ENCODE assay signal across 19 mouse cellular contexts in the genomic region with DNA sequence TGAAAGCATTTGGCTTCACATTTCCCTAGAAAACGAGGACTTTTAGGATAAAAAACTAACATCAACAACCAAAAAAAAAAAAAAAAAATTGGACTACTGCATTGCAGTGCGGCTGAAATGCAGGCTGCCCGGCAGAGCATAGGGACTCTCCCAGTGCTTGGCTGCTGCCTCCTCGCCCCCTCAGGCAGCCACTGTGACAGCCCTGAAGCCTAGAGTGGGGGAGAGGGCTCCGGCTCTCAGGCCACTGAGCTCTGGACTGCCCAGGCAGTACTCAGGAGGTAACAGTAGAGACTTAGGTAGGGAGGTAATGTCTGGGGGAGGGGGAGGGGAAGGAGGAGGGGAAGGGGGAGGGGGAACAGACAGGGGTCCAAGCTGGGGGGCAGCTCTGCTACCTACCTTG. TPM values are rescaled to one million over a fixed set of nuclear protein-coding genes. Genes with fewer than 3 reads are reported as not detected.
DNase-seq lines count a peak whose midpoint lies in the region; ATAC-seq lines count a peak whose summit lies in the region.
"Had no signal": no experiment of that assay in that cellular context is flagged by ENCODE, and none has a peak within 500 bp of the region (broad histone marks: within the 10 kb centered on the region; RNA-seq: fewer than 3 reads in every experiment).

No protein-coding gene starts in this region.

- no peak overlapping the region for H3K4me2 ChIP-seq in embryonic facial prominence, embryonic 13.5 days
- H3K4me2 ChIP-seq: embryonic facial prominence, embryonic 12.5 days; liver, embryonic 12.5 days; lung, embryonic 14.5 days; midbrain, embryonic 12.5 days; neural tube, embryonic 15.5 days had no signal

- WGBS in embryonic facial prominence, embryonic 13.5 days = 23% methylated on average over 5 of the region's 5 CpGs
- 23% methylated on average over 5 of the region's 5 CpGs for WGBS in embryonic facial prominence, embryonic 10.5 days

- no peaks in the 10 kb centered on the region for H3K9me3 ChIP-seq in embryonic facial prominence, embryonic 13.5 days
- no peaks in the 10 kb centered on the region for H3K9me3 ChIP-seq in embryonic facial prominence, embryonic 10.5 days
- H3K9me3 ChIP-seq: embryonic facial prominence, embryonic 12.5 days; liver, embryonic 12.5 days; midbrain, embryonic 12.5 days; neural tube, embryonic 15.5 days had no signal

- H3K27me3 ChIP-seq in embryonic facial prominence, embryonic 13.5 days = peaks cover 12% of the 10 kb centered on the region
- peaks cover 37% of the 10 kb centered on the region for H3K27me3 ChIP-seq in embryonic facial prominence, embryonic 10.5 days (replicated peaks; ENCODE audit: low read depth, poor library complexity, severe bottlenecking)
- H3K27me3 ChIP-seq: neural tube, embryonic 15.5 days had no signal

- H3K27ac ChIP-seq in embryonic facial prominence, embryonic 13.5 days = peak overlapping the region; percentile 33; the same call in 1 of the 2 replicates
- H3K27ac ChIP-seq in embryonic facial prominence, embryonic 10.5 days (replicated peaks) = no peak overlapping the region; the same call in 1 of the 2 replicates
- H3K27ac ChIP-seq: embryonic facial prominence, embryonic 12.5 days; liver, embryonic 12.5 days; midbrain, embryonic 12.5 days; neural tube, embryonic 15.5 days had no signal

- H3K4me1 ChIP-seq in embryonic facial prominence, embryonic 13.5 days = 0 out of 2 replicates have a peak, but pooled peaks cover 15% of the 10 kb centered on the region
- H3K4me1 ChIP-seq in embryonic facial prominence, embryonic 10.5 days = peaks cover 49% of the 10 kb centered on the region

- H3K4me3 ChIP-seq in embryonic facial prominence, embryonic 13.5 days = no peak overlapping the region
- no peak overlapping the region for H3K4me3 ChIP-seq in embryonic facial prominence, embryonic 10.5 days
- H3K4me3 ChIP-seq: embryonic facial prominence, embryonic 12.5 days; liver, embryonic 12.5 days; midbrain, embryonic 12.5 days; myocyte; neural tube, embryonic 15.5 days had no signal

- no peak for DNase-seq in embryonic facial prominence, embryonic 10.5 days (ENCODE audit: low spot score)
- DNase-seq in kidney, postnatal 4 days = peak; percentile 31 to 58
- no peak for DNase-seq in kidney, postnatal 36 days
- DNase-seq in ZHBTc4 (ENCODE audit: low read depth, low spot score) = peak; percentile 37
- DNase-seq in mesoderm, embryonic 11.5 days (ENCODE audit: low read depth, low spot score) = peak; percentile 52
- DNase-seq in urinary bladder, adult 18-20 months (ENCODE audit: low spot score in 2 of 2) = no peak
- DNase-seq: gastrocnemius, postnatal 25 days; kidney, adult 11 months; lung, embryonic 14.5 days; lung, postnatal 4 days; right cerebral cortex, postnatal 4 days; thymus, postnatal 25 days had no signal

- H3K9ac ChIP-seq in embryonic facial prominence, embryonic 13.5 days = no peak overlapping the region
- H3K9ac ChIP-seq: embryonic facial prominence, embryonic 12.5 days; liver, embryonic 12.5 days; lung, embryonic 14.5 days; midbrain, embryonic 12.5 days; neural tube, embryonic 15.5 days had no signal

- H3K36me3 ChIP-seq in embryonic facial prominence, embryonic 13.5 days = no peaks in the 10 kb centered on the region
- H3K36me3 ChIP-seq in embryonic facial prominence, embryonic 10.5 days (replicated peaks) = no peaks in the 10 kb centered on the region
- H3K36me3 ChIP-seq: embryonic facial prominence, embryonic 12.5 days; liver, embryonic 12.5 days; midbrain, embryonic 12.5 days; neural tube, embryonic 15.5 days had no signal

- ATAC-seq in embryonic facial prominence, embryonic 13.5 days (ENCODE audit: insufficient number of reproducible peaks, insufficient read depth, low FRiP score, low TSS enrichment, low read depth) = no peak
- ATAC-seq: hindbrain, embryonic 16.5 days; liver, embryonic 12.5 days had no signal

RNA-seq across cellular contexts. Expression of gene Syt2, which starts 54.2 kb away (rescaled TPM):
- polyA plus RNA-seq in embryonic facial prominence, embryonic 13.5 days (2015; fragmentation: Nextera tagmentation; extraction: Ambion mirVana) = 0.41 and 0.46 TPM in 2 replicates
- 3.6 and 3.8 TPM in 2 replicates for polyA plus RNA-seq in embryonic facial prominence, embryonic 10.5 days (2016; fragmentation: Nextera tagmentation; extraction: Ambion mirVana)

Comparison
In these comparisons a context has a peak if more than half of its experiments do, and no peak if none do; other contexts are left out.
1. DNase-seq: peak in kidney, postnatal 4 days (2 of 2), ZHBTc4 (single experiment) and mesoderm, embryonic 11.5 days (single experiment); none in embryonic facial prominence, embryonic 10.5 days (single experiment), kidney, postnatal 36 days (0 of 2) and urinary bladder, adult 18-20 months (0 of 2).